Mouse (Mus musculus) heart, embryonic 15.5 days (tissue): ENCODE measurements at regions not wholly inside any gene's neighbourhood (a gene's known extent, or its start where the extent isn't known, plus 50 kb on each side); places are given as distances from the start of the nearest gene placed in this dataset.

Experiments
- ATAC-seq: fragments of 200-750 bp; cut with Nextera tagmentation; replicated peaks from 2 replicates; pipeline ENCODE4 v1.8.0; 2017; ENCODE audit warnings: low read depth, moderate TSS enrichment; ENCODE audit not compliant: insufficient number of reproducible peaks, insufficient read depth, low FRiP score
- H3K27ac ChIP-seq: fragments of 300-500 bp; sonication (generic); 2 replicates; pipeline ENCODE4 v1.5.1; 2015; ENCODE audit warnings: mild to moderate bottlenecking, inconsistent platforms
- H3K27me3 ChIP-seq: fragments of 300-500 bp; sonication (generic); 2 replicates; pipeline ENCODE4 v1.6.1; 2015; ENCODE audit warnings: inconsistent platforms
- H3K36me3 ChIP-seq: fragments of 300-500 bp; sonication (generic); 2 replicates; pipeline ENCODE4 v1.6.1; 2015; ENCODE audit warnings: mild to moderate bottlenecking, inconsistent platforms
- H3K4me1 ChIP-seq: fragments of 300-500 bp; sonication (generic); replicated peaks from 2 replicates; pipeline ENCODE4 v1.6.1; 2015; ENCODE audit warnings: inconsistent platforms
- H3K4me2 ChIP-seq: fragments of 300-500 bp; sonication (generic); 2 replicates; pipeline ENCODE4 v1.6.1; 2015; ENCODE audit warnings: inconsistent platforms, mild to moderate bottlenecking, moderate library complexity
- H3K4me3 ChIP-seq: fragments of 300-500 bp; sonication (generic); 2 replicates; pipeline ENCODE4 v1.5.1; 2015; ENCODE audit warnings: mild to moderate bottlenecking, inconsistent platforms
- H3K9ac ChIP-seq: fragments of 300-500 bp; sonication (generic); 2 replicates; pipeline ENCODE4 v1.6.1; 2015; ENCODE audit warnings: mild to moderate bottlenecking, inconsistent platforms
- H3K9me3 ChIP-seq: fragments of 300-500 bp; sonication (generic); replicated peaks from 2 replicates; pipeline ENCODE4 v1.6.1; 2016; ENCODE audit warnings: inconsistent platforms
- WGBS: fragments of 180-500 bp; shearing (Covaris S2); methylation state at CpG from one replicate; pipeline ENCODE4 v1.1.7; 2015; ENCODE audit warnings: mixed read lengths; 5-methylcytosine and 5-hydroxymethylcytosine counted together

- H3K36me3 ChIP-seq = no peaks in the 10 kb centered on the region
- H3K4me3 ChIP-seq = peak overlapping the region; percentile 38
- peaks cover 18% of the 10 kb centered on the region for H3K4me1 ChIP-seq
- peak; percentile 32; the same call in 1 of the 2 replicates for ATAC-seq
- peak overlapping the region; percentile 67 for H3K4me2 ChIP-seq
- H3K9ac ChIP-seq = peak overlapping the region; percentile 57
- WGBS = 4% methylated on average over 12 of the region's 12 CpGs
- H3K27me3 ChIP-seq = no peaks in the 10 kb centered on the region
- peak overlapping the region; percentile 93 for H3K27ac ChIP-seq
- H3K9me3 ChIP-seq = no peaks in the 10 kb centered on the region
Measured at GRCm38 (mm10) chr14:105733013-105733728, 163.4 kb downstream of the Spry2 start.

DNA sequence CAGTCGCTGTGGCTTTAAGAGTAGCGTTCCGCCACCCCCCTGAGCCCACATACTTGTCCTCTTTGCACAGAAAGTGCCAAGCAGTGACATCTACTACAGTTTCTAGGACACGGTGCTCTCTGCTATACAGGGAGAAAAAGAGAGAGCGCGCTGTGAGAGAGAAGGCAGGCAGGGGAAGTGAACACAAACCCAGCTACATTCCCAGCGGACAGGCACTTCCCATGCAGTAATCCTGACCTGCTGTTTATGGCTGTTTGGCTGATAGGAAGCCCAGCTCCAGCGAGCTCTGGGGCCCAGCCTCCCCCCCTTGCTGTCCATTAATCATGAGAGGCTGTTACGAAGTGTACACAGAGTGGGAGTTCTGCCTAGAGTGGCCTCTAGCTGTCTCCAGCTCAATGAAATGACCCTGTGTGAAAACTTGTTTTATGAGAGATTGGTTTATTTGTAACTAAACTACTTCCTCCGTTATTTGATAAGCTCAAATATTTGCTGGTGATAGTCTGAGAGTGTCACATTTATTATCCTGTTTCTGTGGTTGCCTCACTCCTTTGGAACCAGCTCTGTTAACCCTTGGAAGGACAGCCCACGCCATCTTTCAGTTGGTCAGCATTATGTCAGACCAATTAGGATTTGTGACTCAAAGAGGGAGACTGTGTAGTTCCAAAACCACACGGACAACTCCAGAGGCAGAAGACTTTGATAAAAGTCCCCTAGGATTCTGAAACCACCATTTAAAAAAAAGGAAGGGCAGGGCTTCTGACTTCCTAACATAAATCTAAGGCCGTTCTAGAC lies 164.2 kb downstream of the Spry2 start:
- H3K4me3 ChIP-seq = peak overlapping the region; percentile 38
- no peaks in the 10 kb centered on the region for H3K9me3 ChIP-seq
- H3K9ac ChIP-seq = peak overlapping the region; percentile 57
- H3K27me3 ChIP-seq = no peaks in the 10 kb centered on the region
- peaks cover 18% of the 10 kb centered on the region for H3K4me1 ChIP-seq
- H3K27ac ChIP-seq = peak overlapping the region; percentile 93
- peak; percentile 97 for ATAC-seq
- H3K36me3 ChIP-seq = no peaks in the 10 kb centered on the region
- H3K4me2 ChIP-seq = peak overlapping the region; percentile 67
- under 1% methylated on average over 13 of the region's 13 CpGs for WGBS

- ATAC-seq = no peak
Measured at GRCm38 (mm10) chr14:105730786-105731185, 165.8 kb downstream of the Spry2 start.

DNA sequence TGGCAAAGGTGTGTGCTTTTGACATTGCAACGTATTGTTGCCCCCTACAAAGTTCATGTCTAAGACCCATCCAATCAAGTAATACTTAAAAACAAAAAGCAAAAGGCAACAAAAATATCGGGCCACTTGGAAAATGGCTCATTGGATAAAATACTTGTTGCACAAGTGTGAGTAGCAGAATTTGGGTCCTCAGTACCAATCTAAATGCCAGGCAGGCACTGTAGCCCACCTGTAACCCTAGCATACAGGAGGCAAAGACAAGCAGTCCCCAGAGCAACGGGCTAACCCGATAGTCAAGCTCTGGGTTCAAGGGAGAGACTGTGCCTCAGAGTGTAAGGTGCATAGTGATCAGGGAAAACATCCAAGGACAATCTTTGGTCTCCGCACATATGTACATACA lies 167.8 kb downstream of the Spry2 start:
- WGBS = 89% methylated on average over 5 of the region's 5 CpGs
- no peaks in the 10 kb centered on the region for H3K36me3 ChIP-seq
- no peaks in the 10 kb centered on the region for H3K27me3 ChIP-seq
- ATAC-seq = no peak
- no peak overlapping the region for H3K9ac ChIP-seq
- no peak overlapping the region for H3K27ac ChIP-seq
- no peak overlapping the region for H3K4me3 ChIP-seq
- peaks cover 18% of the 10 kb centered on the region for H3K4me1 ChIP-seq
- no peaks in the 10 kb centered on the region for H3K9me3 ChIP-seq
- H3K4me2 ChIP-seq = no peak overlapping the region

More at GRCm38 (mm10) chr14:105730786-105731185, 165.8 kb downstream of the Spry2 start:
- WGBS = 12% methylated on average over 4 of the region's 4 CpGs
- no peak overlapping the region for H3K9ac ChIP-seq
- H3K4me2 ChIP-seq = peak overlapping the region; percentile 67
- H3K36me3 ChIP-seq = no peaks in the 10 kb centered on the region
- no peaks in the 10 kb centered on the region for H3K27me3 ChIP-seq
- peak overlapping the region; percentile 93 for H3K27ac ChIP-seq
- no peak overlapping the region; the same call in 1 of the 2 replicates for H3K4me3 ChIP-seq
- H3K9me3 ChIP-seq = no peaks in the 10 kb centered on the region
- H3K4me1 ChIP-seq = peaks cover 18% of the 10 kb centered on the region

DNA sequence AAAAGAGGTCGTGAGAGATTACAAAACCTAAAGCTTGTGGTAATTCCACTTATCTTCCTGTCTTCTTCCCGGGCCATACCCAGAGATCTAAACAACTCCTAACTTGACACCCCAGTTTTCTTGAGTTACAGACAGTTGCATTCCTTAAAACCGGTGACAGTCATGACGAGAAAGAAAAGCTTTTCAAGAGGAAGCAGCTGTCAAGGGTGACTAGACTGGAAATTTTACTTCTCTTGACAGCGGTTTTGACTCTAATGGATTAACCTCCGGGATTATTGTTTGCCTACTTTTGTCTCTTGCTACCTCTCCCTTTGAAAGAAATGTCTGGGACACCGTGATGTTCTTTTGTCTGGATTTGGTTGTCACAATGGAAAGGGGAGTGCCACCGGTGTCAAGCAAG lies 170.9 kb downstream of the Spry2 start:
- Histone ChIP-seq H3K27me3 (no peaks in the 10 kb centered on the region), H3K4me1 (peaks cover 2% of the 10 kb centered on the region; the same call in 1 of the 2 replicates), H3K4me3 (no peak overlapping the region), H3K9me3 (no peaks in the 10 kb centered on the region), H3K27ac (no peak overlapping the region), H3K4me2 (no peak overlapping the region), H3K36me3 (no peaks in the 10 kb centered on the region), H3K9ac (no peak overlapping the region)
- no peak for ATAC-seq
- WGBS = 42% methylated on average over 8 of the region's 8 CpGs

DNA sequence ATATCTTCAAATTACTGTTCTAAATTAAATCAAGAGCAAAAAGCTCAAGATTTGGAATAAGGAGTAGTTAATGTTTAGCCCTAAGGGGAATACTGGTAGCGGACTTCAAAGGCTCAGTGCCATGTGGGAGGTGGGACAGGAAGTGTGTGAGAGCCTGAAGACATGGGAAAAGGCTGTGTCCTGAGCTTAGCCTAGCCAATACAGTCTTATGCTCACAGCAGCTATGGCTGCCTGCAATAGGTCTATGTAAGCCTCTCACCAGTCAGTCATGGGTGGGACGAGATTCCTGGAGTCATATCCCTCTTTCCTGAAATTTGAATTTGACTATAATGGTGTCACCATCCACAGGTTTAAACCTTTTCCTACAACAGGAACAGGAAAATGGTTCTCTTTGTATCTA lies 173.7 kb downstream of the Spry2 start:
- WGBS = 79% methylated on average over 2 of the region's 2 CpGs
- no peak overlapping the region for H3K4me2 ChIP-seq
- H3K9ac ChIP-seq = no peak overlapping the region
- no peaks in the 10 kb centered on the region for H3K36me3 ChIP-seq
- H3K27ac ChIP-seq = no peak overlapping the region
- ATAC-seq = no peak
- H3K9me3 ChIP-seq = no peaks in the 10 kb centered on the region
- no peaks in the 10 kb centered on the region for H3K27me3 ChIP-seq
- H3K4me1 ChIP-seq = no peaks in the 10 kb centered on the region
- H3K4me3 ChIP-seq = no peak overlapping the region

DNA sequence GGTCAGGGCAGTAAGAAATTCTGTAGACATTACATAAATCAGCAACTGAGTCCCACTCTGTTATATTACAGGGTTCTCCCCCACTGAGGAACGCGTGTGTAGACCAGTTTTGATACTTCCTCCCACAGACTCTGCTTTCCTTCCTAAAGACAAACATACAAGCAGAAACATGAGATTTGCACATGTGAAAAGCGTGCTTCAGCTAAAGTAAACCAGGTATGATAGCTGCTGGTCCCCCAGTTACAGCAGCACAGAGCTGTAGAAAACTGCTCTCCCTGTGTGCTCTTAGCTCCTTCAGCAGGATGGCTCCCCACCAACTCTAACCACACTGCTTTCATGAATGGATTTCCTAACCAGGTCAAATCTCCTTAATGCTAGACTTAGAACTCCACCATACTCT lies 175.0 kb downstream of the Spry2 start:
- no peak overlapping the region for H3K4me3 ChIP-seq
- no peaks in the 10 kb centered on the region for H3K27me3 ChIP-seq
- no peak overlapping the region for H3K4me2 ChIP-seq
- whole genome bisulfite sequencing = 72% methylated on average over 3 of the region's 3 CpGs
- H3K9ac ChIP-seq = no peak overlapping the region
- no peak for ATAC-seq
- no peaks in the 10 kb centered on the region for H3K36me3 ChIP-seq
- H3K9me3 ChIP-seq = no peaks in the 10 kb centered on the region
- H3K4me1 ChIP-seq = no peaks in the 10 kb centered on the region
- H3K27ac ChIP-seq = no peak overlapping the region

DNA sequence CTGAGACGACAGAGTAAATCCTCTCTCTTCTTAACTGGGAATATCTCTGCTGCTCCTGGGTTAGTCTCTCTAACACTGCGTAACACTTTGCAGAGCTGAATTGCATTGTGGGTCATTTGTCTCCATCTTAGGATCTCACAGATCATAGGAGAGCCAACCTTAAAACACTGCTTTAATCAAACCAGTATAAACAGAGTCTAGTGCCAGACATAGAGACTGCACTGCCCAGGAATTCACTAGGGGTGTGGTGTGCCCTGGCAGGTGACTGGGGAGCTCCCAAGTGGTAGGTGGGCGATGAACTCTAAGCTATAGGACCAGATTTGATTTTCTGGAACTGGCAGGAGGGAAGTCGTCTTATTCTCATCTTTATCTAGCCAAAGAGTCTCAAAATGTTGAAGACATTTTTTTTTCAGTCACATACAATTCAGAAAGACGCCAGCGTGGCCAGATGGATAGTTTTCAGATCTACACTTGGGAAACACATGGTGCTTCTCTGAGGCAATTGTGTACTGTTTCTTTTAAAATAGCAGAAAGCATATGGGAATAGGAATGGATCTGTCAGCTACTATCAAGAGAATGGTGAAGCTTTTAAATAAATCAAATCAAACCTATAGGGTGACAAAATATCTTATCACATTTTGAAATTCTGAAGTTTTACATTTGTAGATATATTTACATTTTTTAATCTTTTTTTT lies 175.7 kb downstream of the Spry2 start:
- ATAC-seq = no peak
- Histone ChIP-seq H3K36me3 (no peaks in the 10 kb centered on the region), H3K9ac (no peak overlapping the region), H3K4me2 (no peak overlapping the region), H3K4me1 (no peaks in the 10 kb centered on the region), H3K27me3 (no peaks in the 10 kb centered on the region), H3K27ac (no peak overlapping the region), H3K4me3 (no peak overlapping the region), H3K9me3 (no peaks in the 10 kb centered on the region)
- WGBS = 78% methylated on average over 6 of the region's 6 CpGs

- WGBS = 79% methylated on average over 6 of the region's 6 CpGs
- ATAC-seq = no peak
- H3K36me3 ChIP-seq = no peaks in the 10 kb centered on the region
- no peaks in the 10 kb centered on the region for H3K27me3 ChIP-seq
- H3K4me3 ChIP-seq = no peak overlapping the region
- no peak overlapping the region for H3K27ac ChIP-seq
- H3K4me2 ChIP-seq = no peak overlapping the region
- H3K9me3 ChIP-seq = no peaks in the 10 kb centered on the region
- H3K9ac ChIP-seq = no peak overlapping the region
- H3K4me1 ChIP-seq = no peaks in the 10 kb centered on the region
Measured at GRCm38 (mm10) chr14:105718676-105719441, 177.8 kb downstream of the Spry2 start.

- Histone ChIP-seq H3K27ac (no peak overlapping the region), H3K27me3 (no peaks in the 10 kb centered on the region), H3K9me3 (no peaks in the 10 kb centered on the region), H3K4me3 (no peak overlapping the region), H3K36me3 (no peaks in the 10 kb centered on the region), H3K4me2 (no peak overlapping the region), H3K4me1 (no peaks in the 10 kb centered on the region), H3K9ac (no peak overlapping the region)
- no peak for ATAC-seq
- 55% methylated on average over 2 of the region's 2 CpGs for WGBS
Measured at GRCm38 (mm10) chr14:105717821-105718220, 178.8 kb downstream of the Spry2 start.

DNA sequence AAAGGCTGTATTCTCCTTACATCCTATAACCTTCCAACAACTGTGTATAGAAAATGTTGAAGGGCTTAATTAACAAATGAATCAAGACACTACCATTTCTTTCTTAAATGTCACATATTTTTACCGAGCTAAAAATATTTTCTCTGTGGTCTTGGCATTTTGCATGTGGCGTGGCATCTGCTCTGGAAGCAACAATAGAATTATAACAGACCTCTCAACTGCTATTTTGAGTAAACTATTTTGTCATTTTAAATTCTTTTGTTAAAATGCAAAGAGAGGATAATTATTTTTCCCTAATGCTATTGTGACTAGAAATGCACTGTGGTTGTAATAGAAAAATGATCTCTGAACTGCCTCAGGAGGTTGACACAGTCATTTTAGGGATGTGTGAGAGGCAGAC lies 187.9 kb downstream of the Spry2 start:
- WGBS = 71% methylated on average over 2 of the region's 2 CpGs
- Histone ChIP-seq H3K4me3 (no peak overlapping the region), H3K27ac (no peak overlapping the region), H3K36me3 (no peaks in the 10 kb centered on the region), H3K4me1 (no peaks in the 10 kb centered on the region), H3K27me3 (no peaks in the 10 kb centered on the region), H3K9ac (no peak overlapping the region), H3K9me3 (no peaks in the 10 kb centered on the region), H3K4me2 (no peak overlapping the region)
- ATAC-seq = no peak
